In genomic region chr3:35360515-35360914, GRCm38 (mm10) we compare ENCODE assay signal across 21 mouse cellular contexts.
A peak's percentile ranks its signal among the peaks of the same experiment; 100 is the strongest.
DNase-seq lines count a peak whose midpoint lies in the region; ATAC-seq and TF ChIP-seq lines count a peak whose summit lies in the region.
"Had no signal": no experiment of that assay in that cellular context is flagged by ENCODE, and none has a peak within 500 bp of the region (broad histone marks: within the 10 kb centered on the region; RNA-seq: fewer than 3 reads in every experiment).

No protein-coding gene starts in this region.

- no peak; the same call in 1 of the 2 replicates for TF ChIP-seq RAD21 in CH12.LX (IDR thresholded peaks at IDR 0.05; ENCODE audit: low read depth, low read length)

- H3K9me3 ChIP-seq in CH12.LX (replicated peaks; ENCODE audit: low read length), result no peaks in the 10 kb centered on the region
- H3K9me3 ChIP-seq: embryonic facial prominence, embryonic 13.5 days; embryonic facial prominence, embryonic 15.5 days; forebrain, embryonic 13.5 days; forebrain, embryonic 15.5 days had no signal

- peak overlapping the region; percentile 78 for H3K4me2 ChIP-seq in CH12.LX (ENCODE audit: insufficient read depth, low read depth, poor library complexity, severe bottlenecking)
- H3K4me2 ChIP-seq: embryonic facial prominence, embryonic 13.5 days; embryonic facial prominence, embryonic 15.5 days; forebrain, embryonic 13.5 days; forebrain, embryonic 15.5 days had no signal

- no peak overlapping the region for H3K9ac ChIP-seq in CH12.LX (ENCODE audit: insufficient read depth, low read depth)
- H3K9ac ChIP-seq: embryonic facial prominence, embryonic 13.5 days; embryonic facial prominence, embryonic 15.5 days; forebrain, embryonic 13.5 days; forebrain, embryonic 15.5 days had no signal

- peak; percentile 81 for TF ChIP-seq EP300 in CH12.LX (IDR thresholded peaks at IDR 0.05; ENCODE audit: low read length)

- no peak overlapping the region for H3K4me3 ChIP-seq in CH12.LX (replicated peaks in 1 of 3; ENCODE audit: low read depth in 2 of 3, low read length in 2 of 3, poor library complexity in 1 of 3)
- H3K4me3 ChIP-seq: embryonic facial prominence, embryonic 13.5 days; embryonic facial prominence, embryonic 15.5 days; erythroblast, embryonic 14.5 days; forebrain, embryonic 13.5 days; forebrain, embryonic 15.5 days had no signal

- dilution Hi-C loops in CH12.LX (cut with MboI; ENCODE audit: extremely low pct_ligation_motif_present, extremely low pct_unique_long_range_greater_than_20kb, low sequenced_read_pairs), result no loop called here

- in situ Hi-C loops in CH12.LX (cut with MboI; ENCODE audit: low pct_ligation_motif_present, low pct_unique_long_range_greater_than_20kb, low sequenced_read_pairs), result no loop called here

- no peaks in the 10 kb centered on the region for H3K27me3 ChIP-seq in CH12.LX (replicated peaks)
- H3K27me3 ChIP-seq: embryonic facial prominence, embryonic 13.5 days; embryonic facial prominence, embryonic 15.5 days; forebrain, embryonic 13.5 days; forebrain, embryonic 15.5 days had no signal

- H3K27ac ChIP-seq in CH12.LX (ENCODE audit: insufficient read depth, low read depth), result peak overlapping the region; percentile 63; the same call in 1 of the 2 replicates
- H3K27ac ChIP-seq: embryonic facial prominence, embryonic 13.5 days; embryonic facial prominence, embryonic 15.5 days; forebrain, embryonic 13.5 days; forebrain, embryonic 15.5 days had no signal

- peaks cover 8 to 32% of the 10 kb centered on the region in 2 experiments for H3K4me1 ChIP-seq in CH12.LX (ENCODE audit: control insufficient read depth in 1 of 2, insufficient read depth in 2 of 2)
- H3K4me1 ChIP-seq: embryonic facial prominence, embryonic 15.5 days had no signal

- no peak for ATAC-seq in CD4-positive, CD25-positive, alpha-beta regulatory T cell, adult 4 months
- ATAC-seq: forebrain, embryonic 13.5 days; forebrain, embryonic 15.5 days had no signal

- TF ChIP-seq POLR2A in CH12.LX (IDR thresholded peaks at IDR 0.05; ENCODE audit: low read depth, low read length), result no peak

- H3K79me2 ChIP-seq in CH12.LX (replicated peaks; ENCODE audit: control insufficient read depth, extremely low read depth, insufficient read depth, poor library complexity, severe bottlenecking), result no peaks in the 10 kb centered on the region

- no peak for TF ChIP-seq CTCF in CH12.LX (conservative IDR thresholded peaks at IDR 0.05 in 1 of 2, IDR thresholded peaks at IDR 0.05 in 1 of 2; ENCODE audit: low read depth in 2 of 2, low read length in 2 of 2)

- DNase-seq in CD4-positive, CD25-positive, alpha-beta regulatory T cell, adult 2 months (ENCODE audit: low read depth, low spot score), result peak; percentile 15
- DNase-seq in heart, adult 11 months, result peak; percentile 33
- no peak for DNase-seq in heart, adult 8-10 months (ENCODE audit: low spot score)
- peak; percentile 89 for DNase-seq in CH12.LX (ENCODE audit: extremely low read depth)
- DNase-seq: adrenal gland, adult 2 months; adrenal gland, postnatal 10 days; adrenal gland, postnatal 25 days; B cell, adult 2 months; cerebellum, adult 11 months; cerebellum, adult 18-20 months; cerebellum, adult 8-10 months; cerebellum, adult 9-11 months; cerebellum, postnatal 14 days; cerebellum, postnatal 36 days; embryo, embryonic 11 days had no signal

- H3K36me3 ChIP-seq in CH12.LX (replicated peaks in 1 of 2; ENCODE audit: control insufficient read depth in 1 of 2, insufficient read depth in 1 of 2, low read length in 1 of 2), result no peaks in the 10 kb centered on the region
- H3K36me3 ChIP-seq: embryonic facial prominence, embryonic 13.5 days; embryonic facial prominence, embryonic 15.5 days; forebrain, embryonic 15.5 days had no signal

TF ChIP-seq in CH12.LX, 34 proteins besides CTCF, POLR2A, EP300 and RAD21:
- TF ChIP-seq TCF12 (IDR thresholded peaks at IDR 0.05; ENCODE audit: low read depth, low read length), result peak; percentile 26; the same call in 1 of the 2 replicates
- TF ChIP-seq HCFC1 (IDR thresholded peaks at IDR 0.05; ENCODE audit: low read depth, low read length), result 0 out of 2 replicates have a peak, but pooled peaks have one; percentile 14
- peak; percentile 41; the same call in 1 of the 2 replicates for TF ChIP-seq ETS1 (conservative IDR thresholded peaks at IDR 0.05; ENCODE audit: low read depth, low read length)
- TF ChIP-seq MAFK (IDR thresholded peaks at IDR 0.05; ENCODE audit: insufficient replicate concordance, low read length), result no peak
- TF ChIP-seq CHD2 (IDR thresholded peaks at IDR 0.05; ENCODE audit: low read length), result peak; percentile 62; the same call in 1 of the 2 replicates
- TF ChIP-seq NRF1 (IDR thresholded peaks at IDR 0.05; ENCODE audit: low read depth, low read length), result no peak
- peak; percentile 58; the same call in 1 of the 2 replicates for TF ChIP-seq IRF4 (IDR thresholded peaks at IDR 0.05; ENCODE audit: low read depth, low read length)
- TF ChIP-seq MYC (IDR thresholded peaks at IDR 0.05; ENCODE audit: low read depth, low read length), result 0 out of 2 replicates have a peak, but pooled peaks have one; percentile 20
- TF ChIP-seq SMC3 (IDR thresholded peaks at IDR 0.05; ENCODE audit: low read depth, low read length), result no peak
- TF ChIP-seq ZKSCAN1 (IDR thresholded peaks at IDR 0.05; ENCODE audit: borderline replicate concordance, low read depth, low read length), result no peak
- peak; percentile 85 for TF ChIP-seq BHLHE40 (IDR thresholded peaks at IDR 0.05; ENCODE audit: low read depth, low read length)
- no peak for TF ChIP-seq MXI1 (IDR thresholded peaks at IDR 0.05; ENCODE audit: low read depth, low read length)
- 0 out of 2 replicates have a peak, but pooled peaks have one; percentile 31 for TF ChIP-seq MAX (IDR thresholded peaks at IDR 0.05; ENCODE audit: low read length)
- peak; percentile 30; the same call in 1 of the 2 replicates for TF ChIP-seq USF1 (IDR thresholded peaks at IDR 0.05; ENCODE audit: low read depth, low read length)
- peak; percentile 54; the same call in 1 of the 2 replicates for TF ChIP-seq MEF2A (IDR thresholded peaks at IDR 0.05; ENCODE audit: borderline replicate concordance, low read depth, low read length)
- no peak for TF ChIP-seq PAX5 (IDR thresholded peaks at IDR 0.05; ENCODE audit: low read length)
